Mouse (Mus musculus) ES-Bruce4 (cell line): ENCODE data around the gene Dnah6. TPM values are rescaled to one million over a fixed set of nuclear protein-coding genes. Genes with fewer than 3 reads are reported as not detected.

Source experiments
- H3K27ac ChIP-seq: 2 replicates; pipeline ENCODE4 v1.5.1; 2012; ENCODE audit warnings: low read length, inconsistent platforms; ENCODE audit not compliant: insufficient read depth
- H3K27me3 ChIP-seq: 2 replicates; pipeline ENCODE4 v1.6.1; 2012; ENCODE audit warnings: mild to moderate bottlenecking, low read length, inconsistent platforms; ENCODE audit not compliant: control insufficient read depth, poor library complexity, insufficient read depth, severe bottlenecking
- H3K36me3 ChIP-seq: 2 replicates; pipeline ENCODE4 v1.6.1; 2012; ENCODE audit warnings: inconsistent platforms, mild to moderate bottlenecking, low read length, moderate library complexity; ENCODE audit not compliant: control insufficient read depth, poor library complexity, insufficient read depth, severe bottlenecking
- H3K4me1 ChIP-seq: one replicate; pipeline ENCODE4 v1.8.1; 2011; ENCODE audit warnings: low read length; ENCODE audit not compliant: control insufficient read depth, insufficient read depth
- H3K4me3 ChIP-seq: 2 replicates; pipeline ENCODE4 v1.5.1; 2011; ENCODE audit warnings: low read depth, mild to moderate bottlenecking, low read length
- H3K9ac ChIP-seq: 2 replicates; pipeline ENCODE4 v1.6.1; 2012; ENCODE audit warnings: low read depth, mild to moderate bottlenecking, inconsistent platforms; ENCODE audit not compliant: poor library complexity, severe bottlenecking
- H3K9me3 ChIP-seq: replicated peaks from 2 replicates; pipeline ENCODE4 v1.6.1; 2012; ENCODE audit warnings: mild to moderate bottlenecking, low read length, inconsistent platforms; ENCODE audit not compliant: control insufficient read depth, poor library complexity, insufficient read depth, severe bottlenecking
- CTCF ChIP-seq: IDR thresholded peaks from one replicate; pipeline ENCODE4 v1.8.1; 2011; ENCODE audit warnings: low read depth, low read length
- EP300 ChIP-seq: IDR thresholded peaks from 2 replicates; pipeline ENCODE4 v1.6.1; 2011; ENCODE audit warnings: low read depth, low read length; ENCODE audit not compliant: insufficient read depth
- POLR2A ChIP-seq: IDR thresholded peaks from one replicate; pipeline ENCODE4 v1.8.1; 2011; ENCODE audit warnings: low read length; ENCODE audit not compliant: insufficient read depth
- polyA plus RNA-seq: library from polyadenylated mRNA; stranded (reverse); fragments of >200 nt; gene quantifications from 2 replicates; pipeline ENCODE4 v1.2.4, GENCODE M21; 2011; ENCODE audit warnings: low read depth; ENCODE audit not compliant: missing spikeins, insufficient read depth, insufficient read length

Dnah6 gene
- polyA plus RNA-seq, 1 experiment: not detected

- H3K27me3 ChIP-seq: no peaks in the 10 kb centered on the region
- no peaks in the 10 kb centered on the region for H3K9me3 ChIP-seq
- H3K27ac ChIP-seq: no peak overlapping the region
- H3K4me1 ChIP-seq: no peaks in the 10 kb centered on the region
- no peak overlapping the region for H3K4me3 ChIP-seq
- TF ChIP-seq POLR2A (no peak), CTCF (peak; percentile 62), EP300 (no peak)
- no peak overlapping the region for H3K9ac ChIP-seq
- H3K36me3 ChIP-seq: no peaks in the 10 kb centered on the region
Observed at GRCm38 (mm10) chr6:73153675-73154074, 67.8 kb downstream of the Dnah6 start.

DNA sequence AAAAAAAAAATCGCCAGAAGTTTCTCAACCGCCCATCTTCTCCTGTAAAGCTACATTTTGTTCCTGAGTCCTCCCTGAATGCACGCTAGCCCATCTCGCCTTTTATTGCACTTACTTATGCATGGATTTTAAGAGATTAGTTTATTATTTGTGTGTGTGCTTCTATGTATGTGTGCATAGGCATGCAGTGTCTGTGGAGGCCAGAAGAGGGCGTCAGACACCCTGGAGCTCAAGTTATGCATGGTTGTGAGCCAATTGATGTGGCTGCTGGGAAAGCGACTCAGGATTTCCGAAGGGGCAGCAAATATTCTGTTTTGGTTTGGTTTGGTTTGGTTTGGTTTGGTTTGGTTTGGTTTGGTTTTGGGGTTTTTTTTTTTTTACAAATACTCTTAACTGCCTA, 78.0 kb downstream of the Dnah6 start:
- Histone ChIP-seq H3K27me3 (no peaks in the 10 kb centered on the region), H3K27ac (no peak overlapping the region), H3K9ac (no peak overlapping the region), H3K36me3 (no peaks in the 10 kb centered on the region), H3K4me3 (no peak overlapping the region), H3K9me3 (no peaks in the 10 kb centered on the region; the same call in 1 of the 2 replicates), H3K4me1 (no peaks in the 10 kb centered on the region)
- TF ChIP-seq CTCF: peak; percentile 35
- TF ChIP-seq EP300: no peak

DNA sequence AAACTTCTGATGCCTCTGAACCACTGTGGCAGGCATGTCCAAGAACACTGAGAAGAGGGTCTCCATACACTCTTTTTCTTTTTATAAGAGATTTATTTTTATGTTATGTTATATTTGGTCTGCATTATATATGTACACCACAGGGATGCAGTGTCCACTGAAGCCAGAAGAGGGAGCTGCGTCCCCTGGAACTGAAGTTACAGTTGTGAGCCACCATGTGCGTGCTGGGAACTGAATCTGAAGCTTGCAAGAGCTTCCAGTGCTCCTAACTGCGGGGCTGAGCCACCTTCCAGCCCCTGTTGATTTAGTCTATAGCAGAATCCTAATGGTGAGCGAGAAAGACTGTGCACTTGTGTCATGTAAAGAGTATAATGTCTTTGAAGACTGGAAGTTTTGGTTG, 78.7 kb downstream of the Dnah6 start:
- Histone ChIP-seq H3K36me3 (no peaks in the 10 kb centered on the region), H3K9ac (no peak overlapping the region), H3K9me3 (no peaks in the 10 kb centered on the region; the same call in 1 of the 2 replicates), H3K4me1 (no peaks in the 10 kb centered on the region), H3K4me3 (no peak overlapping the region), H3K27me3 (no peaks in the 10 kb centered on the region), H3K27ac (no peak overlapping the region)
- TF ChIP-seq POLR2A: no peak
- TF ChIP-seq CTCF: peak; percentile 33
- no peak for TF ChIP-seq EP300

GRCm38 (mm10) chr6:73140836-73141235, 80.6 kb downstream of the Dnah6 start:
- Histone ChIP-seq H3K27ac (no peak overlapping the region), H3K9me3 (no peaks in the 10 kb centered on the region; the same call in 1 of the 2 replicates), H3K36me3 (no peaks in the 10 kb centered on the region), H3K4me3 (no peak overlapping the region), H3K9ac (no peak overlapping the region), H3K4me1 (no peaks in the 10 kb centered on the region), H3K27me3 (no peaks in the 10 kb centered on the region)
- TF ChIP-seq POLR2A: no peak

GRCm38 (mm10) chr6:73132784-73133183, 88.7 kb downstream of the Dnah6 start:
- Histone ChIP-seq H3K27ac (no peak overlapping the region), H3K9me3 (no peaks in the 10 kb centered on the region), H3K4me1 (peaks cover 2% of the 10 kb centered on the region), H3K36me3 (no peaks in the 10 kb centered on the region), H3K9ac (no peak overlapping the region), H3K4me3 (no peak overlapping the region), H3K27me3 (no peaks in the 10 kb centered on the region)
- no peak for TF ChIP-seq CTCF
- TF ChIP-seq EP300: no peak
- TF ChIP-seq POLR2A: no peak

DNA sequence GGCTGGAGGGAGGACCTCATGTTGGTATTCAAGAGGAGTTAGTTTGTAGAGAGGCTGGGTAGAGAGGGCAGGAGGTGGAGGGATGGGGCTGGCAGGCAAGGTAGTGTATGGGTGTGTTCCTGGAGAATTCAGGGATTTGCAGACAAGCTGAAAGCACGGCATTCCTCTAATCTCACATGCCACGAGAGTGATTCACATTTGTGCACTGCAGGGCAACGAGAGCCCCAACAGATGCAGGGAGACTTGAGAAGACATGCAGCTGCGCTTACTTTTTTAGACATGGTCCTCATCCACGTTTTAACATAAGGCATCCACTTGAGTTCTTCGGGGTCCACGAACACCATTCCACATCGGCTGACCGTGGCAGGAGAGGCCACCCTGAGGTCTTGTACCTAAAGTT, 93.9 kb downstream of the Dnah6 start:
- no peak for TF ChIP-seq EP300
- no peak overlapping the region for H3K4me3 ChIP-seq
- no peaks in the 10 kb centered on the region for H3K36me3 ChIP-seq

DNA sequence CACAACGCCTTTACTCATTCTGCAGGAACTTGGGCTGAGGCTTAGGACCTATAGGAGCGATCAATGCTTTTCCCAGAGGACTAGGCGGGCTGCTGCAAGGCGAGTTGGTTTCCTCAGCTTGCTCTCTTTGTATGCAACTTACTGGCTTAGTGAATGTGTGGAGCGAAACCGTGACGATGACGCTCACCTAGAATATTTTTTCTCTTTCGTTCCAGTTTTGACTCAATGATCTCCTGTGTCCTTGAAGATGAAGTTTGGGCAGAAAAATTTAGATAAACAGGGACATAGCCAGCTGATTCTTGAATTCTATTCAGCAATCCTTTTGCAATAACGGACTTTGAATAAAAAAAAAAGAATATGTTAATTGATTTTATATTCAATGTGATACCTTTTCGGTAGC, 101.1 kb downstream of the Dnah6 start:
- TF ChIP-seq CTCF (no peak), POLR2A (no peak), EP300 (no peak)
- H3K27me3 ChIP-seq: peaks cover 1% of the 10 kb centered on the region; the same call in 1 of the 2 replicates
- no peaks in the 10 kb centered on the region for H3K4me1 ChIP-seq
- H3K9me3 ChIP-seq: no peaks in the 10 kb centered on the region
- H3K36me3 ChIP-seq: no peaks in the 10 kb centered on the region
- H3K4me3 ChIP-seq: no peak overlapping the region
- H3K27ac ChIP-seq: no peak overlapping the region
- H3K9ac ChIP-seq: no peak overlapping the region

More for the DNA sequence above, 93.9 kb downstream of the Dnah6 start:
- Histone ChIP-seq H3K27ac (no peak overlapping the region), H3K4me1 (peaks cover under 1% of the 10 kb centered on the region), H3K27me3 (no peaks in the 10 kb centered on the region), H3K9ac (no peak overlapping the region), H3K9me3 (no peaks in the 10 kb centered on the region)
